Mouse (Mus musculus) liver, adult 2 months (tissue): Measurements from ENCODE around the gene Gm47985. TPM values are rescaled to one million over a fixed set of nuclear protein-coding genes. Genes with fewer than 3 reads are reported as not detected.
"Not testable (repeated sequence)": the region's sequence is repeated elsewhere in the genome, so short reads cannot be mapped to it uniquely, and the experiment has no call there.

Experiments used
- DNase-seq: peaks from one replicate; pipeline ENCODE4 v3.0.0-alpha.2; 2011; ENCODE audit warnings: low read depth, low spot score; ENCODE audit errors: extremely low read depth
- H3K27ac ChIP-seq: fragments of 200-500 bp; replicated peaks from 2 replicates; pipeline ENCODE4 v1.5.1; 2012; ENCODE audit warnings: low read depth, mild to moderate bottlenecking, control low read depth, inconsistent platforms, low read length; ENCODE audit not compliant: insufficient read depth
- H3K27me3 ChIP-seq: fragments of 200-500 bp; 2 replicates; pipeline ENCODE4 v1.6.1; 2012; ENCODE audit warnings: mild to moderate bottlenecking, moderate library complexity, low read length, inconsistent platforms; ENCODE audit not compliant: control insufficient read depth, insufficient read depth
- H3K36me3 ChIP-seq: fragments of 200-500 bp; 2 replicates; pipeline ENCODE4 v1.6.1; 2012; ENCODE audit warnings: low read length, inconsistent platforms; ENCODE audit not compliant: control insufficient read depth, insufficient read depth
- H3K4me1 ChIP-seq: fragments of 200-500 bp; 2 replicates; pipeline ENCODE4 v1.6.1; 2011; ENCODE audit warnings: low read length; ENCODE audit not compliant: control insufficient read depth, insufficient read depth
- H3K4me3 ChIP-seq: fragments of 200-500 bp; 2 replicates; pipeline ENCODE4 v1.5.1; 2011; ENCODE audit warnings: low read depth, mild to moderate bottlenecking, control low read depth, low read length, moderate library complexity; ENCODE audit not compliant: insufficient read depth
- H3K79me2 ChIP-seq: fragments of 200-500 bp; 2 replicates; pipeline ENCODE4 v1.6.1; 2012; ENCODE audit warnings: inconsistent platforms, mild to moderate bottlenecking, low read length, moderate library complexity; ENCODE audit not compliant: control insufficient read depth, insufficient read depth
- H3K9ac ChIP-seq: fragments of 200-500 bp; 2 replicates; pipeline ENCODE4 v1.6.1; 2012; ENCODE audit warnings: low read depth, mild to moderate bottlenecking, control low read depth, inconsistent platforms, low read length
- CTCF ChIP-seq: fragments of 200-500 bp; IDR thresholded peaks from 2 replicates; pipeline ENCODE4 v1.5.1; 2011; ENCODE audit warnings: low read depth, low read length, control low read depth
- POLR2A ChIP-seq: fragments of 200-500 bp; IDR thresholded peaks from 2 replicates; pipeline ENCODE4 v1.6.1; 2011; ENCODE audit warnings: low read length, control low read depth; ENCODE audit not compliant: insufficient read depth; ENCODE audit errors: extremely low read depth
- WGBS: fragments of 180-500 bp; shearing (Covaris S2); methylation state at CpG from one replicate; pipeline ENCODE4 v1.1.7; 2018; 5-methylcytosine and 5-hydroxymethylcytosine counted together
- polyA plus RNA-seq: library from polyadenylated mRNA; depleted of rRNA; stranded (reverse); fragments of >200 nt; gene quantifications from 2 replicates; pipeline ENCODE4 v1.2.3, GENCODE M21; 2012
- total RNA-seq: library from RNA; depleted of rRNA; stranded (reverse); fragments of >200 nt; gene quantifications from 2 replicates; pipeline ENCODE4 v1.2.3, GENCODE M21; 2014

Gene Gm47985
- total and polyA plus RNA-seq, 2 experiments, result not detected

GRCm38 (mm10) chr1:151188469-151188868 is 6.1 kb downstream of the Gm47985 start:
- WGBS, result 86% methylated on average over 4 of the region's 4 CpGs
- TF ChIP-seq CTCF (no peak), POLR2A (no peak)
- no peak for DNase-seq
- H3K27me3 ChIP-seq, result no peaks in the 10 kb centered on the region
- no peak overlapping the region for H3K4me3 ChIP-seq
- no peaks in the 10 kb centered on the region for H3K4me1 ChIP-seq
- H3K9ac ChIP-seq, result no peak overlapping the region
- no peaks in the 10 kb centered on the region for H3K79me2 ChIP-seq
- no peaks in the 10 kb centered on the region for H3K36me3 ChIP-seq
- no peak overlapping the region for H3K27ac ChIP-seq

DNA sequence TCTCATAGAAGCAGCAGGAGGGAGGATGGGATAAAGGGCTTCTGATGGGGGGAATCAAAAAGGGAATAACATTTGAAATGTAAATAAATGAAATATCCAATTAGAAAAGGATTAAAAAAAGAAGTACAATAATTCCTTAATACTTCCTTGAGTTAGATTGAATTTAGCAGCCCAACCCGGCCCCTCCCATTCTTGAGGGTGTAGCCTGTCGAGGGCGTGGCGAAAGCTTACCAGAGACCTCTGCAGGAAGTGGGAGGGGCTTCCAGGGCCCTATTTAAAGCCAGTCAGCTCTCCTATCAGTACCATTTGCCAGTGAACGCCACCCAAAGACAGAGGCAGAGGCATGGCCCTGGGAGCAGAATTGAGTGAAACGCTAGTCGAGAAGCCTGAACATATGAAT is 9.7 kb downstream of the Gm47985 start, which contains the start of gene Gm8947:
TSS of gene Gm8947 (plus strand) at position 302 of the 400 bp plus-strand sequence.
- not testable (repeated sequence) for H3K4me3 ChIP-seq, H3K27ac ChIP-seq, H3K36me3 ChIP-seq, H3K9ac ChIP-seq, H3K4me1 ChIP-seq, H3K79me2 ChIP-seq, DNase-seq, H3K27me3 ChIP-seq
- WGBS, result 94% methylated on average over 2 of the region's 7 CpGs

- not testable (repeated sequence) for H3K27me3 ChIP-seq, DNase-seq, H3K4me1 ChIP-seq, H3K79me2 ChIP-seq, H3K4me3 ChIP-seq, H3K9ac ChIP-seq, H3K27ac ChIP-seq, H3K36me3 ChIP-seq
- WGBS, result 98% methylated on average over 15 of the region's 15 CpGs
These were observed 10.4 kb downstream of the Gm47985 start for GRCm38 (mm10) chr1:151192739-151193138.

DNA sequence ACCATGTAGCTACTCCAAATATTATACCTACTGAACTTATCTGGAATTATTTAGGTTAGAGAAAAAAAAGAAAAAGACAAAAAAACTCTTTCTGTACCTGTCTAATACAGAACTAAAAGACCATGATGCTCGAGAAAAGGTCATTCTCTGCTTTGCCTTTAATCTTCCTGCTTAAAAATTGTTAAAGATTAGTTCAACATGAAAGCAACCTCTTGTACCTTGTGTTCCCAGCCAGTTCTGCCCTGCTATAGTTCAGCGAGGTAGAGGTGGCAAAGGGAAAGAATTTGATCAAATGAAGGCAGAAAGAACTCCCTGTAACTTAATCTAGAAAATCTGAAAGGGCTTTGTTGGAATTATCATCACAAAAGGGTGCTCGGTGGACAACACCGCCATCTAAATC is 13.6 kb downstream of the Gm47985 start:
- H3K79me2 ChIP-seq, H3K4me1 ChIP-seq, H3K4me3 ChIP-seq, H3K27ac ChIP-seq, H3K36me3 ChIP-seq, DNase-seq, H3K27me3 ChIP-seq, H3K9ac ChIP-seq: not testable (repeated sequence)
- WGBS, result 78% methylated on average over 4 of the region's 4 CpGs

GRCm38 (mm10) chr1:151196690-151197089 is 14.4 kb downstream of the Gm47985 start:
- DNase-seq, H3K27me3 ChIP-seq, H3K4me1 ChIP-seq, H3K4me3 ChIP-seq, H3K36me3 ChIP-seq, H3K27ac ChIP-seq, H3K79me2 ChIP-seq, H3K9ac ChIP-seq: not testable (repeated sequence)
- WGBS, result 80% methylated on average over 3 of the region's 3 CpGs

- H3K27ac ChIP-seq, DNase-seq, H3K4me1 ChIP-seq, H3K4me3 ChIP-seq, H3K27me3 ChIP-seq, H3K9ac ChIP-seq, H3K36me3 ChIP-seq, H3K79me2 ChIP-seq: not testable (repeated sequence)
- 96% methylated on average over 4 of the region's 4 CpGs for WGBS
These were observed 15.8 kb downstream of the Gm47985 start, which contains the start of gene Gm47995 for GRCm38 (mm10) chr1:151198120-151198519. Gene Gm47995, plus strand, starts transcription at chr1:151198448.

DNA sequence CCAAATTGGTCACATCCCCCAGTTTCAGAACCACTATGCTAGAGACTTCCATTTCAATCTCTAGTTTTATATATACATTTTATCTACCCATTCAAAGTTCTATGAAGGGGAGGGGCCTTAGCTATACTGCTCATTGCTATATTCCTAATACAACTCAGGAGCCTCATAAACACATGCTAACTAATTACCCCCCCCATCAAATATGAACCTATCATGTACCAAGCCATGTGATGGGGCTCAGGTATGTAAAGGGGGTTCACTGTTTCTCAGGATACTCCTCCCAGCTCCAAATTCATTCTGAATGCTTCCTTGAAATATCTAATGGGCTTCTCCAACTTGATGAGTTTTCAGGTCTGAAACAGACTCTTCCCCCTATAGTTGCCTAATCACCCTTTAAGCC is 18.3 kb downstream of the Gm47985 start:
- H3K27ac ChIP-seq, H3K27me3 ChIP-seq, H3K9ac ChIP-seq, H3K36me3 ChIP-seq, H3K4me3 ChIP-seq, DNase-seq, H3K79me2 ChIP-seq, H3K4me1 ChIP-seq: not testable (repeated sequence)

- H3K9ac ChIP-seq, H3K27me3 ChIP-seq, H3K27ac ChIP-seq, H3K4me3 ChIP-seq, H3K36me3 ChIP-seq, DNase-seq, H3K79me2 ChIP-seq, H3K4me1 ChIP-seq: not testable (repeated sequence)
- 36% methylated on average over 3 of the region's 5 CpGs for WGBS
These were observed 20.4 kb downstream of the Gm47985 start for GRCm38 (mm10) chr1:151202771-151203170.

- not testable (repeated sequence) for H3K79me2 ChIP-seq, H3K4me3 ChIP-seq, H3K4me1 ChIP-seq, H3K27me3 ChIP-seq, H3K36me3 ChIP-seq, H3K9ac ChIP-seq, DNase-seq, H3K27ac ChIP-seq
- WGBS, result no CpG with 5 or more reads among the region's 6 CpGs
These were observed 21.5 kb downstream of the Gm47985 start, which contains the start of gene 3110040M04Rik for GRCm38 (mm10) chr1:151203818-151204217. Gene 3110040M04Rik, plus strand, starts transcription at chr1:151204121.
